Mouse (Mus musculus) liver, embryonic 15.5 days (tissue): ENCODE data around the gene Paqr8. TPM values are rescaled to one million over a fixed set of nuclear protein-coding genes. Genes with fewer than 3 reads are reported as not detected.

ENCODE experiments used
- ATAC-seq: fragments of 200-750 bp; cut with Nextera tagmentation; 2 replicates; pipeline ENCODE4 v1.8.0; 2017; ENCODE audit warnings: moderate number of reproducible peaks, mild to moderate bottlenecking, moderate library complexity; ENCODE audit not compliant: insufficient read depth
- H3K27ac ChIP-seq: fragments of 300-500 bp; sonication (generic); replicated peaks from 2 replicates; pipeline ENCODE4 v1.5.1; 2015; ENCODE audit warnings: mild to moderate bottlenecking, inconsistent platforms
- H3K27me3 ChIP-seq: fragments of 300-500 bp; sonication (generic); 2 replicates; pipeline ENCODE4 v1.6.1; 2015; ENCODE audit warnings: mild to moderate bottlenecking, inconsistent platforms
- H3K36me3 ChIP-seq: fragments of 300-500 bp; sonication (generic); replicated peaks from 2 replicates; pipeline ENCODE4 v1.6.1; 2015; ENCODE audit warnings: moderate library complexity, mild to moderate bottlenecking, inconsistent platforms
- H3K4me1 ChIP-seq: fragments of 300-500 bp; sonication (generic); replicated peaks from 2 replicates; pipeline ENCODE4 v1.6.1; 2015; ENCODE audit warnings: inconsistent platforms
- H3K4me2 ChIP-seq: fragments of 300-500 bp; sonication (generic); 2 replicates; pipeline ENCODE4 v1.6.1; 2015; ENCODE audit warnings: moderate library complexity, mild to moderate bottlenecking, inconsistent platforms
- H3K4me3 ChIP-seq: fragments of 300-500 bp; sonication (generic); replicated peaks from 2 replicates; pipeline ENCODE4 v1.5.1; 2015; ENCODE audit warnings: mild to moderate bottlenecking, inconsistent platforms
- H3K9ac ChIP-seq: fragments of 300-500 bp; sonication (generic); 2 replicates; pipeline ENCODE4 v1.6.1; 2015; ENCODE audit warnings: moderate library complexity, mild to moderate bottlenecking, inconsistent platforms
- H3K9me3 ChIP-seq: fragments of 300-500 bp; sonication (generic); replicated peaks from 2 replicates; pipeline ENCODE4 v1.6.1; 2016; ENCODE audit warnings: inconsistent platforms
- WGBS: fragments of 180-500 bp; shearing (Covaris S2); methylation state at CpG from one replicate; pipeline ENCODE4 v1.1.7; 2015; ENCODE audit warnings: mixed read lengths; ENCODE audit not compliant: insufficient replicate concordance; 5-methylcytosine and 5-hydroxymethylcytosine counted together
- polyA plus RNA-seq: library from polyadenylated mRNA; unstranded; fragments of >200 nt; fragmentation: Nextera tagmentation; extraction: Ambion mirVana; gene quantifications from 2 replicates; pipeline ENCODE4 v1.2.1, GENCODE M21; 2015

Paqr8 gene
- polyA plus RNA-seq, 1 experiment from 2014 or later: 0.25 TPM

GRCm38 (mm10) chr1:20974341-20975135 lies 84.1 kb downstream of the Paqr8 start:
- 52% methylated on average over 9 of the region's 9 CpGs for WGBS
- Histone ChIP-seq H3K27me3 (no peaks in the 10 kb centered on the region), H3K36me3 (no peaks in the 10 kb centered on the region), H3K27ac (no peak overlapping the region), H3K4me1 (no peaks in the 10 kb centered on the region), H3K4me2 (no peak overlapping the region), H3K4me3 (no peak overlapping the region), H3K9ac (no peak overlapping the region), H3K9me3 (no peaks in the 10 kb centered on the region)
- ATAC-seq: no peak

- H3K36me3 ChIP-seq: no peaks in the 10 kb centered on the region
- H3K27me3 ChIP-seq: no peaks in the 10 kb centered on the region
- H3K9ac ChIP-seq: no peak overlapping the region
- no peak overlapping the region for H3K4me2 ChIP-seq
- 48% methylated on average over 1 of the region's 1 CpGs for WGBS
- no peaks in the 10 kb centered on the region for H3K4me1 ChIP-seq
- no peak overlapping the region for H3K4me3 ChIP-seq
- no peaks in the 10 kb centered on the region for H3K9me3 ChIP-seq
- H3K27ac ChIP-seq: no peak overlapping the region
- no peak for ATAC-seq
These were observed 90.1 kb downstream of the Paqr8 start for GRCm38 (mm10) chr1:20980553-20980952.

GRCm38 (mm10) chr1:20981764-20982163 lies 91.4 kb downstream of the Paqr8 start:
- H3K4me1 ChIP-seq: no peaks in the 10 kb centered on the region
- WGBS: 74% methylated on average over 6 of the region's 6 CpGs
- no peaks in the 10 kb centered on the region for H3K9me3 ChIP-seq
- H3K4me3 ChIP-seq: no peak overlapping the region
- H3K36me3 ChIP-seq: no peaks in the 10 kb centered on the region
- no peak for ATAC-seq
- H3K27me3 ChIP-seq: no peaks in the 10 kb centered on the region
- H3K9ac ChIP-seq: no peak overlapping the region
- H3K4me2 ChIP-seq: no peak overlapping the region
- H3K27ac ChIP-seq: no peak overlapping the region

GRCm38 (mm10) chr1:20984103-20984502 lies 93.7 kb downstream of the Paqr8 start:
- no peak overlapping the region for H3K9ac ChIP-seq
- H3K36me3 ChIP-seq: no peaks in the 10 kb centered on the region
- H3K27ac ChIP-seq: no peak overlapping the region
- no peaks in the 10 kb centered on the region for H3K4me1 ChIP-seq
- no peaks in the 10 kb centered on the region for H3K9me3 ChIP-seq
- H3K4me3 ChIP-seq: no peak overlapping the region
- ATAC-seq: no peak
- no peak overlapping the region for H3K4me2 ChIP-seq
- 43% methylated on average over 2 of the region's 2 CpGs for WGBS
- H3K27me3 ChIP-seq: no peaks in the 10 kb centered on the region

- H3K9ac ChIP-seq: no peak overlapping the region
- 36% methylated on average over 4 of the region's 4 CpGs for WGBS
- no peaks in the 10 kb centered on the region for H3K4me1 ChIP-seq
- H3K36me3 ChIP-seq: no peaks in the 10 kb centered on the region
- no peak overlapping the region for H3K27ac ChIP-seq
- no peaks in the 10 kb centered on the region for H3K9me3 ChIP-seq
- H3K27me3 ChIP-seq: no peaks in the 10 kb centered on the region
- ATAC-seq: no peak
- H3K4me3 ChIP-seq: no peak overlapping the region
- H3K4me2 ChIP-seq: no peak overlapping the region
These were observed 94.2 kb downstream of the Paqr8 start for GRCm38 (mm10) chr1:20984582-20984981.

GRCm38 (mm10) chr1:20986378-20987056 lies 96.1 kb downstream of the Paqr8 start:
- Histone ChIP-seq H3K9me3 (no peaks in the 10 kb centered on the region), H3K27me3 (no peaks in the 10 kb centered on the region), H3K9ac (no peak overlapping the region), H3K4me1 (no peaks in the 10 kb centered on the region), H3K27ac (no peak overlapping the region), H3K4me2 (no peak overlapping the region), H3K4me3 (no peak overlapping the region), H3K36me3 (no peaks in the 10 kb centered on the region)
- WGBS: 33% methylated on average over 10 of the region's 10 CpGs
- no peak for ATAC-seq

Other genes starting within 250 kb of the Paqr8 start
- not detected in 2 replicates for gene Il17a, start 159.7 kb upstream of the Paqr8 start, polyA plus RNA-seq
- gene Il17f, start 100.0 kb upstream of the Paqr8 start, polyA plus RNA-seq: not detected in 2 replicates
- gene Mcm3, start 70.3 kb upstream of the Paqr8 start, polyA plus RNA-seq: 135 and 141 TPM in 2 replicates
- gene Efhc1, start 61.0 kb downstream of the Paqr8 start, polyA plus RNA-seq: 0.20 and 0.25 TPM in 2 replicates
- gene Tram2, start 188.6 kb downstream of the Paqr8 start, polyA plus RNA-seq: 1.6 and 1.7 TPM in 2 replicates